Mouse (Mus musculus) heart, postnatal 0 days (tissue): Measurements from ENCODE around the gene St5.

Source experiments
- CTCF ChIP-seq: IDR thresholded peaks from 2 replicates; pipeline ENCODE4 v1.5.1; 2016; ENCODE audit warnings: antibody characterized with exemption, control low read depth, low read depth
- EP300 ChIP-seq: IDR thresholded peaks from 2 replicates; pipeline ENCODE4 v1.6.1; 2016; ENCODE audit warnings: antibody characterized with exemption, low read depth

GRCm38 (mm10) chr7:109590576-109590975, 112.8 kb downstream of the St5 start:
- TF ChIP-seq CTCF (no peak), EP300 (no peak)
